Mouse (Mus musculus): ENCODE measurements around the gene Olfr963. TPM values are rescaled to one million over a fixed set of nuclear protein-coding genes. Genes with fewer than 3 reads are reported as not detected.

Gene Olfr963
- not detected in 2 replicates for polyA plus RNA-seq (2012; rRNA removed)

DNA sequence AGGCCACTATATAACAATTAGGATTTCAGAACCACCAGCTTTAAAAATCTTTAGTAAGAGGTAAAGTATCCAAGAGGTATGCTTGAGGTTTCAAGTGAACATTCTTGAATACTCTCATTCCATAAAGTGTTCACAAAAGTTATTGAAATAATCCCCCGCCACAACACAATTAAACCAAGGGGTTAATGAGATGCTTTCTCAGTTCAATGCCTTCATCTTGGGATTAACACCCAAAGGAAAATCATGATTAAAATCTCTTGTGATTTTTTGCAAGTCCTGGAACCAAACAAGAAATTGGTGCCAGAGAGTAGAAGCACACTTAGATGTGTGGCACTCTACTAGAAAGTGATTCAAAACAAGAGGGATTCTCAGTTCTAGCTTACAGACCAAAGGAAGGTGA, at the start of gene Olfr963:
TSS of gene Olfr963 (plus strand) at position 301 of the 400 bp plus-strand sequence.
- TF ChIP-seq POLR2A (IDR thresholded peaks at IDR 0.05; ENCODE audit: borderline replicate concordance, extremely low read depth, insufficient read depth, insufficient read length, poor library complexity, severe bottlenecking) (no peak), CTCF (IDR thresholded peaks at IDR 0.05; ENCODE audit: borderline replicate concordance, extremely low read depth, insufficient read depth, insufficient read length) (no peak)
- DNase-seq (ENCODE audit: low read depth): no peak

DNA sequence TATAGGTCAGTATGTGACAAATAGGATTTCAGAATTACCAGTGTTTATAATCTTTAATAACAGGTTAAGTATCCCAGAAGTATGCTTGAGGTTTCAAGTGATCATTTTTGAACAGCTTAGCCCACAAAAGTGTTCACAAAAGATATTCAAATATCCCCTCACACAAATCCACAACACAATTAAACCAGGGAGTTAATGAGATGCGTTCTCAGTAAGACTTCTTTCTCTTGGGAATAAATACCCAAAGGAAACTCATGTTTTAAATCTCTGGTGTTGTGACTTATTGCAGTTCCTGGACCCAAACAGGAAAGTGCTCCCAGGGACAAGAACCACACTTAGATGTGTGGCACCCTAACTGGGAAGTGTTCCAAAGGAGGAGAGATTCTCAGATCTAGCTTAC, 45.9 kb upstream of the Olfr963 start, which contains the start of gene Olfr960:
TSS of gene Olfr960 (plus strand) at position 301 of the 400 bp plus-strand sequence.
- no peak for DNase-seq (ENCODE audit: low read depth)
- no peak for TF ChIP-seq POLR2A (IDR thresholded peaks at IDR 0.05; ENCODE audit: borderline replicate concordance, extremely low read depth, insufficient read depth, insufficient read length, poor library complexity, severe bottlenecking)
- TF ChIP-seq CTCF (IDR thresholded peaks at IDR 0.05; ENCODE audit: borderline replicate concordance, extremely low read depth, insufficient read depth, insufficient read length): no peak

DNA sequence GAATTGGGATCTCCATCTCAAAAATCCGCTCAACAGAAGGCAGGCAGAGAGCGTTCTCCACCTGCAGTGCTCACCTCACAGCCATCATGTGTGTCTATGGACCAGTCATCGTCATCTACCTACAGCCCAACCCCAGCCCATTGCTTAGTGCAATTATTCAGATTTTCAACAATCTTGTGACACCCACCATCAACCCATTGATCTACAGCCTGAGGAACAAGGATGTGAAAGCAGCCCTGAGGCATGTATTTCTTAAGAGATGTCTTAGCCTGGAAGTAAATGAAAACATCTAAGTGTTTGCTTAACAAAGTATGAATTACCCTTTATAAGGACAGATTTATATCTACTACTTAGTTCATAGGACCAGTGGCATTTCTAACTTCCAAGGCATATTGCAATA, 43.2 kb upstream of the Olfr963 start:
- no peak for TF ChIP-seq CTCF (IDR thresholded peaks at IDR 0.05; ENCODE audit: borderline replicate concordance, extremely low read depth, insufficient read depth, insufficient read length)
- no peak for TF ChIP-seq POLR2A (IDR thresholded peaks at IDR 0.05; ENCODE audit: borderline replicate concordance, extremely low read depth, insufficient read depth, insufficient read length, poor library complexity, severe bottlenecking)
- DNase-seq (ENCODE audit: low read depth): no peak

DNA sequence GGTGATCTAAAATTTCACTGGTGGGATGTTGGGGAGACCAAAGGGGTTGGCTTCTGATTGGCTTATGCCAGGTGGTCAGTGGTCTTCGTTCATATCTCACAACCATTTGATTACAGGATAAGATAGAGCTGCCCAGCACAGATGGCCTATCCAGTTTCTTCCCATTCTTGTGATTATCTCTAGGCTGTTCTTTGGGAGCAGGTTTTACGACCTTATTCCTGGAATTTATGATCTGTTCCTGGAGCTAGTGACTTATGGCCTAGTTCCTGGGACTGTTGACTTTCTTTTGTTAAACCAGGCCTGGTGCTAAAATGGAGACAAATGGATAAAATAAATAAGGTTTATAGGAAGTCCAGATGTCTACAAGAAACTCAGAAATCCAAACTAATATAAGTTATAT, 42.3 kb upstream of the Olfr963 start:
- TF ChIP-seq CTCF (IDR thresholded peaks at IDR 0.05; ENCODE audit: borderline replicate concordance, extremely low read depth, insufficient read depth, insufficient read length) (no peak), POLR2A (IDR thresholded peaks at IDR 0.05; ENCODE audit: borderline replicate concordance, extremely low read depth, insufficient read depth, insufficient read length, poor library complexity, severe bottlenecking) (no peak)
- DNase-seq (ENCODE audit: low read depth): no peak

GRCm38 (mm10) chr9:39629069-39629468, 37.9 kb upstream of the Olfr963 start:
- no peak for TF ChIP-seq CTCF (IDR thresholded peaks at IDR 0.05; ENCODE audit: borderline replicate concordance, extremely low read depth, insufficient read depth, insufficient read length)
- no peak for TF ChIP-seq POLR2A (IDR thresholded peaks at IDR 0.05; ENCODE audit: borderline replicate concordance, extremely low read depth, insufficient read depth, insufficient read length, poor library complexity, severe bottlenecking)
- DNase-seq (ENCODE audit: low read depth): no peak

DNA sequence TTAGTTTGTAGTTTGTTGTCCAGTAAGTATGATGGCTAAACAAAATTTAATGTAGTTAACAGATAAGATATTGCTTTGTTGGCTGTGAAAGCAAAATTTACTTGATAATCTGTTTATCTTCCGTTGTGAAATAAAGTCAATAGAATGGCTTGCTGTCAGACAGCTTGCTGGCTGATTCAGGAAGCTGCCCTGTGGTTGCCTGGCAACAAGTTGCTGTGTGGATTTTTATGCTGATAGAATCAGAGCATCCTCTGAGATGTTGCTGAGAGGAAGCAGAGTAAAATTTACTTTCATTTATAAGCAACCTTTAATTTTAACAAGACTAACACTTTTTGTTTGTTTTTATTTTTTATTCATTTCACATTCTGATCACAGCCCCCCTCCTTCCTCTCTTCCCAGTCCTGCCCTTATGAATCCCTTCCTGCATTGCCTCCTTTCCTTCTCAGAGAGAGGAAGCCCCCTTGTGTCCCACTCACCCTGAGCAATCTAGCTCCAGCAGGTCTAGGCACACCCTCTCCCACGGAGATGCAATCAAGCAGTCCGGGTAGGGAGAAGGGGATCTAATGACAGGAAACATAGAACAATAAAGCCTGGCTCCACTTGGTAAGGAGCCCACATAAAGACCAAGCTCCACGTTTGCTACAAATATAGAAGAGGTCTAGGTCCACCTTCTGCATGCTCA, 33.0 kb upstream of the Olfr963 start:
- peak; percentile 79 for DNase-seq (ENCODE audit: low read depth)
- TF ChIP-seq POLR2A (IDR thresholded peaks at IDR 0.05; ENCODE audit: borderline replicate concordance, extremely low read depth, insufficient read depth, insufficient read length, poor library complexity, severe bottlenecking) (no peak), CTCF (IDR thresholded peaks at IDR 0.05; ENCODE audit: borderline replicate concordance, extremely low read depth, insufficient read depth, insufficient read length) (no peak)

DNA sequence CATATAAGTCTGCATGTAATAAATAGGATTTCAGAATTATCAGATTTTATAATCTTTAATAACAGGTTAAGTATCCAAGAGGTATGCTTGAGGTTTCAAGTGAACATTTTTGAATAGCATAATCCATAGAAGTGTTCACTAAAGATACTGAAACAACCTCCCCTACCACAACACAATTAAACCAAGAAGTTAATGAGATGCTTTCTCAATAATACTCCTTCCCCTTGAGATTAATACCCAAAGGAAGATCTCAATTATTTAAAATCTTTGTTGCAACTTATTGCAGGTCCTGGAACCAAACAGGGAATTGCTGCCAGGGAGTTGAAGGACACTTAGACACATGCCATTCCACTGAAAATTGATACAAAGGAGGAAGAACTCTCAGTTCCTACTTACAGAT, 22.2 kb upstream of the Olfr963 start, which contains the start of gene Olfr961:
TSS of gene Olfr961 (plus strand) at position 301 of the 400 bp plus-strand sequence.
- no peak for DNase-seq (ENCODE audit: low read depth)
- TF ChIP-seq CTCF (IDR thresholded peaks at IDR 0.05; ENCODE audit: borderline replicate concordance, extremely low read depth, insufficient read depth, insufficient read length): no peak
- no peak for TF ChIP-seq POLR2A (IDR thresholded peaks at IDR 0.05; ENCODE audit: borderline replicate concordance, extremely low read depth, insufficient read depth, insufficient read length, poor library complexity, severe bottlenecking)

DNA sequence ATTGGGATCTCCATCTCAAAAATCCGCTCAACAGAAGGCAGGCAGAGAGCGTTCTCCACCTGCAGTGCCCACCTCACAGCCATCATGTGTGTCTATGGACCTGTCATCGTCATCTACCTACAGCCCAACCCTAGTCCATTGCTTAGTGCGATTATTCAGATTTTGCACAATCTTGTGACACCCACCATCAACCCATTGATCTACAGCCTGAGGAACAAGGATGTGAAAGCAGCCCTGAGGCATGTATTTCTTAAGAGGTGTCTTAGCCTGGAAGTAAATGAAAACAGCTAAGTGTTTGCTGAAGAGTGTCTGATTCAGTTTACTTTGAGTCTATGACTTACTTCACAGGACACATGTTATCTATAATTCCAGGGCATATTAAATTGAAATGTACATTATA, 19.6 kb upstream of the Olfr963 start:
- DNase-seq (ENCODE audit: low read depth): no peak
- TF ChIP-seq CTCF (IDR thresholded peaks at IDR 0.05; ENCODE audit: borderline replicate concordance, extremely low read depth, insufficient read depth, insufficient read length) (no peak), POLR2A (IDR thresholded peaks at IDR 0.05; ENCODE audit: borderline replicate concordance, extremely low read depth, insufficient read depth, insufficient read length, poor library complexity, severe bottlenecking) (no peak)

DNA sequence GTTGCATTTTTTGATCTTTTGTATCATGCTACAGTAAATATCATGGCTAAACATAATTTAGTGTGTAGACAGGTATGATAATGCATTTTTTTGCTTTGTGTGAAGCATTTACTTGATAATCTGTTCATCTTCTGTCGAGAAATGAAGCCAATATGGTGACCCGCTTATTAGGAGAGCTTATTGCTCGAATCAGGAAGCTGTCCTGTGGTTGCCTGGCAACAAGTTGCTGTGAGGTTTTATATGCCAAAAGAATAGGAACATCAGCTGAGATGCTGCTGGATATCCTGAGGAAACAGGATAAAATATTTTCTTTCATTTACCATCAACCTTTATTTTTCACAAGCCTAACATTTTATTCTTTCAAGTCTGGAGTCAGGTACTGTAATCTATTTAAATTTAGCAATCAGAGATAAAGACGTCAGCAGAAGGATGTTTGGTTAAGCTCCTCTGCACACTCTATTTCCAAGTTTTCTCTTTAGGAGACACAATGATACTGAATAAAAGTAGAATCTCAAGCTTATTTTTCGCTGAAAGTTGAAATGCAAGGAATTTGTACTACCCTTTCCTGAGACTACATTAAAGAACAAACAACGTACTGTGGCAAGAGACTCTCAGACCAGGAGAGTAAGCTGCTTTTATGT, 12.1 kb upstream of the Olfr963 start:
- peak; percentile 72 for DNase-seq (ENCODE audit: low read depth)
- TF ChIP-seq CTCF (IDR thresholded peaks at IDR 0.05; ENCODE audit: borderline replicate concordance, extremely low read depth, insufficient read depth, insufficient read length): no peak
- no peak for TF ChIP-seq POLR2A (IDR thresholded peaks at IDR 0.05; ENCODE audit: borderline replicate concordance, extremely low read depth, insufficient read depth, insufficient read length, poor library complexity, severe bottlenecking)

DNA sequence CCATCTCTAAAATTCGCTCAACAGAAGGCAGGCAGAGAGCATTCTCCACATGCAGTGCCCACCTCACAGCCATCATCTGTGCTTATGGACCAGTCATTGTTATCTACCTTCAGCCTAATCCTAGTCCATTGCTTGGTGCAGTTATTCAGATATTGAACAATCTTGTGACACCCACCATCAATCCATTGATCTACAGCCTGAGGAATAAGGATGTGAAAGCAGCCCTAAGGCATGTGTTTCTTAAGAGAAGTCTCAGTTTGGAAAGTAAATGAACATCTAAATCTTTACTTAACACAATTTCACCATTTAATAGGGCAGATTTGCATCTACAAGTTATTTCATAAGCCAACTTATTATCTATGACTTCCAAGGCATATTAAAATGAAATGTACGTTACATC, 2.7 kb downstream of the Olfr963 start:
- TF ChIP-seq CTCF (IDR thresholded peaks at IDR 0.05; ENCODE audit: borderline replicate concordance, extremely low read depth, insufficient read depth, insufficient read length) (no peak), POLR2A (IDR thresholded peaks at IDR 0.05; ENCODE audit: borderline replicate concordance, extremely low read depth, insufficient read depth, insufficient read length, poor library complexity, severe bottlenecking) (no peak)
- DNase-seq (ENCODE audit: low read depth): no peak

DNA sequence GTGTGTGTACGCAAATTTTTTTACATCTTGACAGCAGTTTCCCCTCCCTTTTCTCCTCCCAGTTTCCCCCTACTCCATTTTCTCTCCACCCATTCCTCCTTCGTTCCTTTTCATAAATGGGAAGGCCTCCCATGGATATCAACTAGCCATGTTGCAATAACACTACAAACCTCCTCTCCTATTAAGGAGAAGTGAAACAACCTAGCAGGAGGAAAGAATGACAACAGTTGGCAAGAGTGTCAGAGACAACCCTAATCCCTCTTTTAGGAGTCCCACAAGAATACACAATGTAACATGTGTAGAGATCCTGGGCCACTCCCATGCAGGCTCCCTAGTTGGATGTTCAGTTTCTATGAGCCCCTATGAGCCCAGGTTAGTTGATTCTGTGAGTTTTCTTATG, 7.8 kb downstream of the Olfr963 start:
- TF ChIP-seq CTCF (IDR thresholded peaks at IDR 0.05; ENCODE audit: borderline replicate concordance, extremely low read depth, insufficient read depth, insufficient read length): no peak
- no peak for TF ChIP-seq POLR2A (IDR thresholded peaks at IDR 0.05; ENCODE audit: borderline replicate concordance, extremely low read depth, insufficient read depth, insufficient read length, poor library complexity, severe bottlenecking)
- DNase-seq (ENCODE audit: low read depth): no peak

- TF ChIP-seq CTCF (IDR thresholded peaks at IDR 0.05; ENCODE audit: borderline replicate concordance, extremely low read depth, insufficient read depth, insufficient read length) (no peak), POLR2A (IDR thresholded peaks at IDR 0.05; ENCODE audit: borderline replicate concordance, extremely low read depth, insufficient read depth, insufficient read length, poor library complexity, severe bottlenecking) (no peak)
- no peak for DNase-seq (ENCODE audit: low read depth)
Observed at GRCm38 (mm10) chr9:39678557-39678956, 11.6 kb downstream of the Olfr963 start.

Measured in brain, embryonic 14.5 days (tissue).